In the genomic region with DNA sequence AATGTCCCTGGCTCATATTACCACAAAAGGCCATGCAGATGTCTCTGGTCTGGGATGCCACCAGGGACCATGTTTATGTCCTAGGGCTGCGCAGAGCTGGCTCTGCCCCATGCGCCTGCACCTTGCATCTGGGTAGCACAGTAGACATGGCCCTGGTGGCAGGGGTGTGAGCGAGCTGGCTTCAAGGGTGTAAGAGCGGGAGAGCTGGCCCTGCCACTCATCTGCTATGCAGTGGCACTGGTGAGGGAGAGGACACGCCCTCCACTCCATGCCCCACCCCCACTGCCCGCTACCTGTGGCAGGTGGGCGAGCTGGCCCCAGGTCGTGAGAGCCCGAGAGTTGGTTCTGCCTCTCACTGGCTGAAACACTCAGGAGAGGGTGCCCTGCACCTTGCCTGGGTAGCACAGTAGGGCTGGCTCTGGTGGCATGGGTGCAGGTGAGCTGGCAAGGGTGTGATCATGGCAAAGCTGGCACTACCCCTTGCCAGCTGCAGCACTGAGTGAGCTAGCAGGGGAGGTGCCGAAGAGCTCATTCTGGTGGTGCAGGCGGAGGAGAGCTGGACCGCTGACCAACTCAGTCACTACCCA, we compare ENCODE assay signal across 15 mouse cellular contexts. TPM values are rescaled to one million over a fixed set of nuclear protein-coding genes. Genes with fewer than 3 reads are reported as not detected.
DNase-seq lines count a peak whose midpoint lies in the region; ATAC-seq and TF ChIP-seq lines count a peak whose summit lies in the region.
"Had no signal": no experiment of that assay in that cellular context is flagged by ENCODE, and none has a peak within 500 bp of the region (broad histone marks: within the 10 kb centered on the region; RNA-seq: fewer than 3 reads in every experiment).

No protein-coding gene starts in this region.

- no peaks in the 10 kb centered on the region for H3K27me3 ChIP-seq in forebrain, embryonic 15.5 days
- no peaks in the 10 kb centered on the region for H3K27me3 ChIP-seq in forebrain, postnatal 0 days (ENCODE audit: insufficient read depth, low read length)
- no peaks in the 10 kb centered on the region for H3K27me3 ChIP-seq in kidney, postnatal 0 days (ENCODE audit: insufficient read depth, low read length)
- H3K27me3 ChIP-seq in kidney, adult 2 months (replicated peaks; ENCODE audit: control insufficient read depth, insufficient read depth, low read length) = no peaks in the 10 kb centered on the region
- no peaks in the 10 kb centered on the region for H3K27me3 ChIP-seq in neural tube, embryonic 11.5 days (ENCODE audit: control insufficient read depth, insufficient read depth, low read length)
- no peaks in the 10 kb centered on the region for H3K27me3 ChIP-seq in stomach, postnatal 0 days (ENCODE audit: control insufficient read depth, insufficient read depth, low read length)
- H3K27me3 ChIP-seq: stomach, embryonic 15.5 days had no signal

- H3K9ac ChIP-seq in forebrain, embryonic 15.5 days (replicated peaks) = no peak overlapping the region
- H3K9ac ChIP-seq in forebrain, postnatal 0 days = no peak overlapping the region
- H3K9ac ChIP-seq in kidney, postnatal 0 days (ENCODE audit: low read depth, low read length) = no peak overlapping the region
- H3K9ac ChIP-seq in neural tube, embryonic 11.5 days (ENCODE audit: low read length) = no peak overlapping the region
- H3K9ac ChIP-seq in stomach, postnatal 0 days (ENCODE audit: low read length) = no peak overlapping the region
- H3K9ac ChIP-seq: liver, postnatal 0 days; stomach, embryonic 15.5 days had no signal

- H3K36me3 ChIP-seq in forebrain, embryonic 15.5 days = no peaks in the 10 kb centered on the region
- no peaks in the 10 kb centered on the region for H3K36me3 ChIP-seq in forebrain, postnatal 0 days (ENCODE audit: insufficient read depth)
- H3K36me3 ChIP-seq in kidney, postnatal 0 days (ENCODE audit: insufficient read depth, low read length) = 0 out of 2 replicates have a peak, but pooled peaks cover 4% of the 10 kb centered on the region
- no peaks in the 10 kb centered on the region for H3K36me3 ChIP-seq in kidney, adult 2 months (ENCODE audit: control insufficient read depth, insufficient read depth, low read length)
- no peaks in the 10 kb centered on the region for H3K36me3 ChIP-seq in neural tube, embryonic 11.5 days (ENCODE audit: control insufficient read depth, insufficient read depth, low read length)
- H3K36me3 ChIP-seq in stomach, postnatal 0 days (ENCODE audit: control insufficient read depth, insufficient read depth, low read length) = peaks cover 2% of the 10 kb centered on the region; the same call in 1 of the 2 replicates

- 0 out of 2 replicates have a peak, but pooled peaks have one; percentile 45 for ATAC-seq in forebrain, embryonic 15.5 days (replicated peaks)
- no peak for ATAC-seq in forebrain, postnatal 0 days
- peak; percentile 41 for ATAC-seq in kidney, postnatal 0 days (replicated peaks; ENCODE audit: low FRiP score, low read depth)
- 0 out of 2 replicates have a peak, but pooled peaks have one; percentile 35 for ATAC-seq in neural tube, embryonic 11.5 days (ENCODE audit: insufficient read depth, low FRiP score, low TSS enrichment)
- peak; percentile 56 for ATAC-seq in stomach, postnatal 0 days (ENCODE audit: low FRiP score, low TSS enrichment)
- no peak for ATAC-seq in erythroid progenitor cell, adult 5-6 weeks (replicated peaks; ENCODE audit: low FRiP score, poor library complexity, severe bottlenecking)
- ATAC-seq: liver, postnatal 0 days had no signal

- no peak for TF ChIP-seq POLR2A in kidney, adult 2 months (IDR thresholded peaks at IDR 0.05; ENCODE audit: low read depth, low read length)

- H3K4me1 ChIP-seq in forebrain, embryonic 15.5 days = peaks cover 18% of the 10 kb centered on the region
- no peaks in the 10 kb centered on the region for H3K4me1 ChIP-seq in forebrain, postnatal 0 days (ENCODE audit: insufficient read depth)
- H3K4me1 ChIP-seq in kidney, postnatal 0 days (replicated peaks; ENCODE audit: insufficient read depth, low read length) = peaks cover 5% of the 10 kb centered on the region; the same call in 1 of the 2 replicates
- peaks cover 13% of the 10 kb centered on the region for H3K4me1 ChIP-seq in kidney, adult 2 months (ENCODE audit: control insufficient read depth, insufficient read depth, low read length)
- no peaks in the 10 kb centered on the region; the same call in 1 of the 2 replicates for H3K4me1 ChIP-seq in neural tube, embryonic 11.5 days (ENCODE audit: control insufficient read depth, insufficient read depth, low read length)
- H3K4me1 ChIP-seq in stomach, postnatal 0 days (replicated peaks; ENCODE audit: control insufficient read depth, insufficient read depth) = no peaks in the 10 kb centered on the region

- no peak overlapping the region for H3K27ac ChIP-seq in forebrain, embryonic 15.5 days (replicated peaks)
- H3K27ac ChIP-seq in forebrain, postnatal 0 days (ENCODE audit: low read depth, low read length) = no peak overlapping the region
- H3K27ac ChIP-seq in kidney, postnatal 0 days = no peak overlapping the region
- no peak overlapping the region for H3K27ac ChIP-seq in kidney, adult 2 months (ENCODE audit: insufficient read depth, low read depth, low read length)
- no peak overlapping the region for H3K27ac ChIP-seq in neural tube, embryonic 11.5 days (ENCODE audit: low read depth, low read length)
- H3K27ac ChIP-seq in stomach, postnatal 0 days (replicated peaks) = no peak overlapping the region
- H3K27ac ChIP-seq: stomach, embryonic 15.5 days had no signal

- no peak for TF ChIP-seq EP300 in stomach, postnatal 0 days (optimal IDR thresholded peaks at IDR 0.05)

- no peak overlapping the region for H3K4me3 ChIP-seq in forebrain, embryonic 15.5 days
- no peak overlapping the region for H3K4me3 ChIP-seq in forebrain, postnatal 0 days (ENCODE audit: low read depth, low read length)
- no peak overlapping the region for H3K4me3 ChIP-seq in kidney, postnatal 0 days (replicated peaks; ENCODE audit: low read depth, low read length)
- no peak overlapping the region for H3K4me3 ChIP-seq in kidney, adult 2 months (ENCODE audit: insufficient read depth, low read depth, low read length)
- no peak overlapping the region for H3K4me3 ChIP-seq in neural tube, embryonic 11.5 days (ENCODE audit: low read depth, low read length)
- H3K4me3 ChIP-seq in stomach, postnatal 0 days (ENCODE audit: low read depth, low read length) = no peak overlapping the region
- H3K4me3 ChIP-seq: stomach, embryonic 15.5 days had no signal

- WGBS in forebrain, embryonic 15.5 days = 98% methylated on average over 12 of the region's 12 CpGs
- 97% methylated on average over 12 of the region's 12 CpGs for WGBS in forebrain, postnatal 0 days
- WGBS in kidney, postnatal 0 days = 98% methylated on average over 12 of the region's 12 CpGs
- WGBS in kidney, adult 2 months = 95% methylated on average over 12 of the region's 12 CpGs
- 94% methylated on average over 12 of the region's 12 CpGs for WGBS in neural tube, embryonic 11.5 days
- WGBS in stomach, postnatal 0 days = 89% methylated on average over 12 of the region's 12 CpGs

- no peak overlapping the region for H3K4me2 ChIP-seq in forebrain, embryonic 15.5 days (replicated peaks)
- H3K4me2 ChIP-seq in forebrain, postnatal 0 days (ENCODE audit: low read depth) = no peak overlapping the region
- H3K4me2 ChIP-seq in kidney, postnatal 0 days (ENCODE audit: low read length) = no peak overlapping the region
- no peak overlapping the region for H3K4me2 ChIP-seq in neural tube, embryonic 11.5 days (ENCODE audit: low read depth)
- H3K4me2 ChIP-seq in stomach, postnatal 0 days (replicated peaks; ENCODE audit: low read depth) = no peak overlapping the region
- H3K4me2 ChIP-seq: stomach, embryonic 15.5 days had no signal

- TF ChIP-seq CTCF in forebrain, postnatal 0 days (IDR thresholded peaks at IDR 0.05; ENCODE audit: low read depth) = no peak
- no peak for TF ChIP-seq CTCF in kidney, postnatal 0 days (IDR thresholded peaks at IDR 0.05; ENCODE audit: low read depth)
- TF ChIP-seq CTCF in kidney, adult 2 months (conservative IDR thresholded peaks at IDR 0.05; ENCODE audit: insufficient read depth, insufficient read length, low read depth, low read length) = no peak
- no peak for TF ChIP-seq CTCF in stomach, postnatal 0 days (IDR thresholded peaks at IDR 0.05; ENCODE audit: low read depth)

- no peaks in the 10 kb centered on the region for H3K9me3 ChIP-seq in forebrain, embryonic 15.5 days
- no peaks in the 10 kb centered on the region for H3K9me3 ChIP-seq in forebrain, postnatal 0 days (ENCODE audit: low read length)
- H3K9me3 ChIP-seq in kidney, postnatal 0 days (replicated peaks; ENCODE audit: low read length) = no peaks in the 10 kb centered on the region
- H3K9me3 ChIP-seq in neural tube, embryonic 11.5 days (ENCODE audit: control insufficient read depth, low read length) = no peaks in the 10 kb centered on the region
- no peaks in the 10 kb centered on the region for H3K9me3 ChIP-seq in stomach, postnatal 0 days (ENCODE audit: control insufficient read depth, low read length)
- H3K9me3 ChIP-seq: stomach, embryonic 15.5 days had no signal

- DNase-seq in forebrain, postnatal 0 days = no peak
- DNase-seq in kidney, postnatal 0 days (ENCODE audit: low spot score) = no peak
- no peak for DNase-seq in kidney, adult 2 months
- DNase-seq in neural tube, embryonic 11.5 days (ENCODE audit: low spot score) = no peak
- DNase-seq in neural tube, embryonic 10.5 days (ENCODE audit: extremely low spot score, low spot score) = no peak
- no peak for DNase-seq in stomach, postnatal 0 days (ENCODE audit: low spot score)
- DNase-seq: cerebellum, adult 18-20 months; gastrocnemius, postnatal 10 days; heart, postnatal 36 days; kidney, adult 8-10 months; liver, postnatal 0 days; right cerebral cortex, postnatal 4 days had no signal

RNA-seq across cellular contexts. Expression of a gene that starts 24.8 kb away (rescaled TPM):
- 2.8 and 2.9 TPM in 2 replicates for polyA plus RNA-seq in forebrain, embryonic 15.5 days (2015; fragmentation: Nextera tagmentation; extraction: Ambion mirVana)
- 2.7 and 5.0 TPM in 2 replicates for total RNA-seq in forebrain, postnatal 0 days (2014; rRNA removed)
- 2.2 and 3.0 TPM in 2 replicates for polyA plus RNA-seq in forebrain, postnatal 0 days (2015; fragmentation: Nextera tagmentation; extraction: Ambion mirVana)
- polyA plus RNA-seq in kidney, postnatal 0 days (2015; fragmentation: Nextera tagmentation; extraction: Ambion mirVana) = 21.0 and 28.5 TPM in 2 replicates
- 17.9 and 19.0 TPM in 2 replicates for polyA plus RNA-seq in kidney, adult 2 months (2012; rRNA removed)
- 15.1 TPM in 2 replicates for polyA plus RNA-seq in neural tube, embryonic 11.5 days (2014; fragmentation: Nextera tagmentation; extraction: Ambion mirVana)
- polyA plus RNA-seq in stomach, postnatal 0 days (2015; fragmentation: Nextera tagmentation; extraction: Ambion mirVana) = 14.7 and 18.5 TPM in 2 replicates
- total RNA-seq in erythroid progenitor cell, adult 5-6 weeks (2015; ENCODE audit: low replicate concordance) = not detected in 2 replicates
- 0.77 TPM in 1 of 2 replicates, not detected in the other for total RNA-seq in erythroid progenitor cell, adult 5-6 weeks (2017; ENCODE audit: low replicate concordance)

Comparison
In these comparisons a context has a peak if more than half of its experiments do, and no peak if none do; other contexts are left out.
1. ATAC-seq: peak in forebrain, embryonic 15.5 days (single experiment), kidney, postnatal 0 days (single experiment), neural tube, embryonic 11.5 days (single experiment) and stomach, postnatal 0 days (single experiment); none in forebrain, postnatal 0 days (single experiment) and erythroid progenitor cell, adult 5-6 weeks (single experiment).